Mouse (Mus musculus) cerebellum, adult 2 months (tissue): Measurements from ENCODE around the gene Jpt2.

Source experiments
- CTCF ChIP-seq: fragments of 200-500 bp; IDR thresholded peaks from 2 replicates; pipeline ENCODE4 v1.5.1; 2011; ENCODE audit warnings: low read depth, mild to moderate bottlenecking, control low read depth, low read length, moderate library complexity, borderline replicate concordance; ENCODE audit not compliant: insufficient read depth
- POLR2A ChIP-seq: fragments of 200-500 bp; IDR thresholded peaks from 2 replicates; pipeline ENCODE4 v1.6.1; 2011; ENCODE audit warnings: low read length, control low read depth, borderline replicate concordance; ENCODE audit not compliant: insufficient read depth

DNA sequence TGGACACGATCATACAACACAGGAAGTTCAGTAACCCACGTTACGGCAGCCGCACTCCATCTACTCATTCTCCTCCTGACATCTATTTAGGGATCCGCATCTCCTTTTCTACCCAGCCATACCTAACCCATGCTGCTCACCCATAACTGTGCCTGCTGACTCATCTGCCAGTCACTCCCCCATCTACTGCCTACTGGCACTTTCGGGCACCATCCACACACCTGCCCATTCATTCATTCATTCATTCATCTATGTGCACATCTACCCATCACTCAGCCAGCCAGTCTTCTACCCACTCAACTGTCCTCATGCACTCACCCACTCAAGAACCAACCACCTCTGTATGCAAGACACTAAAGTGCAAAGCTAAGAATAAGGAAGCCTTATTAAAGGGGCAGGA is 26.7 kb upstream of the Jpt2 start:
- TF ChIP-seq POLR2A (no peak), CTCF (no peak)
